Mouse (Mus musculus) cerebellum, adult 2 months (tissue): ENCODE results near the gene Hinfp.

Source experiments
- CTCF ChIP-seq: fragments of 200-500 bp; IDR thresholded peaks from 2 replicates; pipeline ENCODE4 v1.5.1; 2011; ENCODE audit warnings: low read depth, mild to moderate bottlenecking, control low read depth, low read length, moderate library complexity, borderline replicate concordance; ENCODE audit not compliant: insufficient read depth
- POLR2A ChIP-seq: fragments of 200-500 bp; IDR thresholded peaks from 2 replicates; pipeline ENCODE4 v1.6.1; 2011; ENCODE audit warnings: low read length, control low read depth, borderline replicate concordance; ENCODE audit not compliant: insufficient read depth

GRCm38 (mm10) chr9:44292490-44292889 is 13.0 kb downstream of the Hinfp start:
- peak; percentile 58; the same call in 1 of the 2 replicates for TF ChIP-seq CTCF
- TF ChIP-seq POLR2A, result no peak
